Mouse (Mus musculus): ENCODE measurements around the gene Ddhd1. TPM values are rescaled to one million over a fixed set of nuclear protein-coding genes. Genes with fewer than 3 reads are reported as not detected.

The Ddhd1 gene
- total and polyA plus RNA-seq, 3 experiments, result 7.8 to 18.4 (median 12.7) TPM

DNA sequence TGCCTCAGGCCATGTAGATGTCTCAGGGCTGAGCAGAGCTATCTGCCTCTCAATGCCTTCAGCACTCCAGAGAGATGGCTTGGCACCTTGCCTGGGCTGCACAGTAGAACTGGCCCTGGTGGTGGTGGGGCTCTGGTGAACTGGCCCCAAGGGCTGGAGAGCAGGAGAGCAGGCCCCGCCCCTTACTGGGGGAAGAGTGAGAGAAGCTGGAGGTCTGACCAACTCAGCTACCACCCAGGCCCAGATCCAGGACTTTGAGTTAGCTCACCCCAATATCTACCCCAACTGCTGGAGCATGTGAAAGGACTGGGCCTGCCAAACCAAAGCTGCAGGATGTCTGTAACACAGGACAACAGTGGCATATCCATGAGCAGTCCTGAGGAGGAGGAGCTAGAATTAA, 94.4 kb downstream of the Ddhd1 start:
- dilution Hi-C loops (cut with MboI; ENCODE audit: extremely low pct_ligation_motif_present, extremely low pct_unique_long_range_greater_than_20kb, low sequenced_read_pairs), result no loop called here
- TF ChIP-seq UBTF (IDR thresholded peaks at IDR 0.05; ENCODE audit: low read depth, low read length), result no peak
- H3K4me3 ChIP-seq (replicated peaks in 1 of 3; ENCODE audit: low read depth in 2 of 3, low read length in 2 of 3, poor library complexity in 1 of 3), result no peak overlapping the region
- H3K27me3 ChIP-seq (replicated peaks), result no peaks in the 10 kb centered on the region
- in situ Hi-C loops (cut with MboI; ENCODE audit: low pct_ligation_motif_present, low pct_unique_long_range_greater_than_20kb, low sequenced_read_pairs), result loop anchor here (10.0 kb wide), 2 partner anchors 131 to 221 kb away; no protein-coding TSS in a partner anchor
- DNase-seq (ENCODE audit: extremely low read depth), result no peak
- H3K27ac ChIP-seq (ENCODE audit: insufficient read depth, low read depth), result no peak overlapping the region
- H3K9me3 ChIP-seq (replicated peaks; ENCODE audit: low read length), result no peaks in the 10 kb centered on the region
- no peaks in the 10 kb centered on the region for H3K36me3 ChIP-seq (replicated peaks in 1 of 2; ENCODE audit: control insufficient read depth in 1 of 2, insufficient read depth in 1 of 2, low read length in 1 of 2)
- no peak overlapping the region for H3K4me2 ChIP-seq (ENCODE audit: insufficient read depth, low read depth, poor library complexity, severe bottlenecking)
- H3K9ac ChIP-seq (ENCODE audit: insufficient read depth, low read depth), result no peak overlapping the region
- H3K4me1 ChIP-seq (ENCODE audit: control insufficient read depth in 1 of 2, insufficient read depth in 2 of 2), result peaks cover 0 to 14% of the 10 kb centered on the region in 2 experiments; a peak in 2 of 4 replicates
- H3K79me2 ChIP-seq (replicated peaks; ENCODE audit: control insufficient read depth, extremely low read depth, insufficient read depth, poor library complexity, severe bottlenecking), result no peaks in the 10 kb centered on the region

DNA sequence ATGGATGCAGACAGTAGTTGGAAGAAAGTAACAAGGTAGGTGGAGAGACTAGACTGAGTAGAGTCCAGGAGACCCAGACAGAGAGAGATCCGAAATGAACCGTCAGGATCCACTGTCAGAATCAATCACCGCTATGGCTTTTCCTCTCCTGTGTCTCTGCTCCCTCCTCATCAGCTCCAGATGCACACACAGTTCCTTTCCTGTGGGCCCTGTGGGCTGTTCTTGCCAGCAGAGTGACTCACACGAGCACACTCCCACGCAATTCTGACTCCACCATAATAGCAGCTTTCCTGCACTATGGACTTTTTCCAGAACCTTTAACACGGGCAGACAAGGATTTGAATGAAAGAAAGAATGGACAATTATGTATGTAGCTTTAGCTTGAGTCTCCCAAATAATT, 96.3 kb downstream of the Ddhd1 start:
- Histone ChIP-seq H3K9ac (ENCODE audit: insufficient read depth, low read depth) (no peak overlapping the region), H3K9me3 (replicated peaks; ENCODE audit: low read length) (no peaks in the 10 kb centered on the region), H3K36me3 (replicated peaks in 1 of 2; ENCODE audit: control insufficient read depth in 1 of 2, insufficient read depth in 1 of 2, low read length in 1 of 2) (no peaks in the 10 kb centered on the region), H3K4me3 (replicated peaks in 1 of 3; ENCODE audit: low read depth in 2 of 3, low read length in 2 of 3, poor library complexity in 1 of 3) (no peak overlapping the region), H3K27ac (ENCODE audit: insufficient read depth, low read depth) (no peak overlapping the region), H3K79me2 (replicated peaks; ENCODE audit: control insufficient read depth, extremely low read depth, insufficient read depth, poor library complexity, severe bottlenecking) (no peaks in the 10 kb centered on the region), H3K4me2 (ENCODE audit: insufficient read depth, low read depth, poor library complexity, severe bottlenecking) (no peak overlapping the region), H3K4me1 (ENCODE audit: control insufficient read depth in 1 of 2, insufficient read depth in 2 of 2) (peaks cover 0 to 14% of the 10 kb centered on the region in 2 experiments; a peak in 2 of 4 replicates), H3K27me3 (replicated peaks) (no peaks in the 10 kb centered on the region)
- dilution Hi-C loops (cut with MboI; ENCODE audit: extremely low pct_ligation_motif_present, extremely low pct_unique_long_range_greater_than_20kb, low sequenced_read_pairs) (no loop called here), in situ Hi-C loops (cut with MboI; ENCODE audit: low pct_ligation_motif_present, low pct_unique_long_range_greater_than_20kb, low sequenced_read_pairs) (loop anchor here (10.0 kb wide), 2 partner anchors 133 to 223 kb away; no protein-coding TSS in a partner anchor)
- TF ChIP-seq UBTF (IDR thresholded peaks at IDR 0.05; ENCODE audit: low read depth, low read length) (no peak), BHLHE40 (IDR thresholded peaks at IDR 0.05; ENCODE audit: low read depth, low read length) (no peak), CHD1 (IDR thresholded peaks at IDR 0.05; ENCODE audit: low read depth, low read length) (no peak)
- no peak for DNase-seq (ENCODE audit: extremely low read depth)

DNA sequence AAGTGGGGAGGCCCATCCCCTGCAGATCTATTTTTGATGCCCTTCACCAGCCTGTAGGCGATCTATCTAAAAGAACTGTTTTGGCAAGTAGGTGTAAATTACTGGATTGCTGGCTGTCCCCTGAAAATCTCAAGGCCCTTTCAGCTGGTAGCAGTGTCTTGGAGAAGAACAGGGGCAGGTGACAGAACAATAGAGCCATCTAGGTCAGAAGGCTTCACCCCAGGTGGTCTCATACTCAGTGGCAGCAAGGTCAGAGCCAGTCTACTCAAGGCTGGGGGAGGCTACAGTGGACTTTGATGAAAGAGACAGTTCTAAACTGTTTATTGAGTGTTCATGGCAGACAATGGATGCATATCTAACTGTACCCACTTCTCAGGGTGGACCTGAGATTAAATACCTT, 98.9 kb downstream of the Ddhd1 start:
- Histone ChIP-seq H3K27me3 (replicated peaks) (no peaks in the 10 kb centered on the region), H3K9ac (ENCODE audit: insufficient read depth, low read depth) (no peak overlapping the region), H3K4me2 (ENCODE audit: insufficient read depth, low read depth, poor library complexity, severe bottlenecking) (no peak overlapping the region), H3K4me3 (replicated peaks in 1 of 3; ENCODE audit: low read depth in 2 of 3, low read length in 2 of 3, poor library complexity in 1 of 3) (no peak overlapping the region), H3K79me2 (replicated peaks; ENCODE audit: control insufficient read depth, extremely low read depth, insufficient read depth, poor library complexity, severe bottlenecking) (no peaks in the 10 kb centered on the region), H3K9me3 (replicated peaks; ENCODE audit: low read length) (no peaks in the 10 kb centered on the region), H3K4me1 (ENCODE audit: control insufficient read depth in 1 of 2, insufficient read depth in 2 of 2) (peaks cover 0 to 4% of the 10 kb centered on the region in 2 experiments; a peak in 3 of 4 replicates), H3K27ac (ENCODE audit: insufficient read depth, low read depth) (no peak overlapping the region), H3K36me3 (replicated peaks in 1 of 2; ENCODE audit: control insufficient read depth in 1 of 2, insufficient read depth in 1 of 2, low read length in 1 of 2) (no peaks in the 10 kb centered on the region)
- dilution Hi-C loops (cut with MboI; ENCODE audit: extremely low pct_ligation_motif_present, extremely low pct_unique_long_range_greater_than_20kb, low sequenced_read_pairs), result no loop called here
- in situ Hi-C loops (cut with MboI; ENCODE audit: low pct_ligation_motif_present, low pct_unique_long_range_greater_than_20kb, low sequenced_read_pairs), result no loop called here
- DNase-seq (ENCODE audit: extremely low read depth), result no peak
- TF ChIP-seq CTCF (conservative IDR thresholded peaks at IDR 0.05 in 1 of 2, IDR thresholded peaks at IDR 0.05 in 1 of 2; ENCODE audit: low read depth in 2 of 2, low read length in 2 of 2), result no peak
- TF ChIP-seq ZNF384 (IDR thresholded peaks at IDR 0.05; ENCODE audit: low read depth, low read length), result no peak
- TF ChIP-seq KAT2A (IDR thresholded peaks at IDR 0.05; ENCODE audit: insufficient replicate concordance, low read length), result no peak
- TF ChIP-seq JUN (IDR thresholded peaks at IDR 0.05; ENCODE audit: insufficient read depth, low read depth, low read length), result no peak
- no peak for TF ChIP-seq MXI1 (IDR thresholded peaks at IDR 0.05; ENCODE audit: low read depth, low read length)
- TF ChIP-seq MAFK (IDR thresholded peaks at IDR 0.05; ENCODE audit: insufficient replicate concordance, low read length), result no peak

Measured in CH12.LX (cell line).